Mouse (Mus musculus) olfactory bulb, adult 2 months (tissue): ENCODE data around the gene Bex2.

Source experiments
- CTCF ChIP-seq: fragments of 200-500 bp; IDR thresholded peaks from 2 replicates; pipeline ENCODE4 v1.5.1; 2012; ENCODE audit warnings: low read depth, mild to moderate bottlenecking, low read length, moderate library complexity; ENCODE audit not compliant: insufficient read depth
- POLR2A ChIP-seq: fragments of 200-500 bp; IDR thresholded peaks from 2 replicates; pipeline ENCODE4 v1.6.1; 2012; ENCODE audit warnings: mild to moderate bottlenecking, low read depth, low read length, moderate library complexity; ENCODE audit not compliant: insufficient read depth

DNA sequence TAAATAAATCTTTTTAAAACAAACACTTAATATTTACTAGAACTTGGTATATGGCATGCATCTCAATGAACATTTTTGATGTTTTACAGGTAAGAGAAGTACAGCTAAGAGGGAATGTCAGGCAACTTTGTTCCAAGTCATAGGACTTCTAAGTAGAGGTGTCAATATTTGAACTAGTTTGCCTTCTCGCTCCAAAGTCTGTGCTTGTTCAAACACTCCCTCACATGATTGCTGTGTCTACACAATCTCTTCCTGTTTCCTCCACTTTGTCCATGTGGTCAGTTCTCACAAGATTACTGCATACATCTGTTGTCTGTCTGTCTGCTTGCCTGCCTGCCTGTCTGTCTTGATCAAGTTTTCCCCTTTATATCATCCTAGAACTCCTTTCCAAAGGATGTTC, 7.3 kb downstream of the Bex2 start:
- TF ChIP-seq CTCF (no peak), POLR2A (no peak)
